Mouse (Mus musculus) midbrain, embryonic 16.5 days (tissue): ENCODE data around the gene Hoxb9. TPM values are rescaled to one million over a fixed set of nuclear protein-coding genes. Genes with fewer than 3 reads are reported as not detected.

Experiments
- ATAC-seq: fragments of 200-750 bp; cut with Nextera tagmentation; 2 replicates; pipeline ENCODE4 v1.8.0; 2017; ENCODE audit warnings: moderate TSS enrichment
- H3K27ac ChIP-seq: fragments of 300-500 bp; sonication (generic); 2 replicates; pipeline ENCODE4 v1.5.1; 2014; ENCODE audit warnings: mild to moderate bottlenecking, low read length, mixed read lengths
- H3K27me3 ChIP-seq: fragments of 300-500 bp; sonication (generic); 2 replicates; pipeline ENCODE4 v1.6.1; 2014; ENCODE audit warnings: low read depth, low read length, mixed read lengths; ENCODE audit not compliant: control insufficient read depth, insufficient read depth
- H3K36me3 ChIP-seq: fragments of 300-500 bp; sonication (generic); 2 replicates; pipeline ENCODE4 v1.6.1; 2014; ENCODE audit warnings: mild to moderate bottlenecking, low read length, moderate library complexity, mixed read lengths; ENCODE audit not compliant: control insufficient read depth, insufficient read depth
- H3K4me1 ChIP-seq: fragments of 300-500 bp; sonication (generic); 2 replicates; pipeline ENCODE4 v1.6.1; 2014; ENCODE audit warnings: mild to moderate bottlenecking, low read length, mixed read lengths; ENCODE audit not compliant: control insufficient read depth, insufficient read depth
- H3K4me2 ChIP-seq: fragments of 300-500 bp; sonication (generic); 2 replicates; pipeline ENCODE4 v1.6.1; 2014; ENCODE audit warnings: mild to moderate bottlenecking, low read length, mixed read lengths
- H3K4me3 ChIP-seq: fragments of 300-500 bp; sonication (generic); 2 replicates; pipeline ENCODE4 v1.5.1; 2014; ENCODE audit warnings: low read depth, mild to moderate bottlenecking, low read length, moderate library complexity, mixed read lengths
- H3K9ac ChIP-seq: fragments of 300-500 bp; sonication (generic); 2 replicates; pipeline ENCODE4 v1.6.1; 2014; ENCODE audit warnings: low read depth, low read length, mixed read lengths
- H3K9me3 ChIP-seq: fragments of 300-500 bp; sonication (generic); replicated peaks from 2 replicates; pipeline ENCODE4 v1.6.1; 2014; ENCODE audit warnings: mild to moderate bottlenecking, low read length, mixed read lengths; ENCODE audit not compliant: control insufficient read depth, poor library complexity, severe bottlenecking
- WGBS: fragments of 180-500 bp; shearing (Covaris S2); extraction: QIAGEN DNeasy Blood & Tissue Kit; methylation state at CpG from one replicate; pipeline ENCODE4 v1.1.7; 2014; 5-methylcytosine and 5-hydroxymethylcytosine counted together
- polyA plus RNA-seq: library from polyadenylated mRNA; unstranded; fragments of >200 nt; fragmentation: Nextera tagmentation; extraction: Ambion mirVana; gene quantifications from 2 replicates; pipeline ENCODE4 v1.2.1, GENCODE M21; 2015

The Hoxb9 gene
- polyA plus RNA-seq, 1 experiment from 2014 or later = not detected

DNA sequence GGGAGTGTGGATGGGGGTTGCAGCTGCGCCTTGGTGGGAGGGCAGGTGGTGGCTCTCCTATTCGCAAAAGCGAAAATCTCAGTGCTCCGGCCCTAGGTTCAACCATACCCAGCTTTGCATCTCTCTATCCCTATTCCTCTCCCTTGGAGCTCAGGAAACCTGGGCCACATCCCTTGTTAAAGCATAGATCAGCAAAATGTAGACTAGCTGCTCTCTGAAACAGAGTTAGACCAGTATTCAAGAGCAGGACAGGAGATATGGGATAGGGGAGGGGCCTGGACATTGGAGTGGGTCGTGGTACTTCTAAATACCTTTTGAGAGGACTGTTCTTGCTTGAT lies 44.1 kb downstream of the Hoxb9 start:
- Histone ChIP-seq H3K4me3 (no peak overlapping the region), H3K9ac (no peak overlapping the region), H3K27me3 (peaks cover 92% of the 10 kb centered on the region), H3K4me1 (no peaks in the 10 kb centered on the region), H3K27ac (no peak overlapping the region), H3K9me3 (no peaks in the 10 kb centered on the region), H3K36me3 (no peaks in the 10 kb centered on the region), H3K4me2 (no peak overlapping the region)
- WGBS = 0% methylated on average over 5 of the region's 5 CpGs
- ATAC-seq = no peak

DNA sequence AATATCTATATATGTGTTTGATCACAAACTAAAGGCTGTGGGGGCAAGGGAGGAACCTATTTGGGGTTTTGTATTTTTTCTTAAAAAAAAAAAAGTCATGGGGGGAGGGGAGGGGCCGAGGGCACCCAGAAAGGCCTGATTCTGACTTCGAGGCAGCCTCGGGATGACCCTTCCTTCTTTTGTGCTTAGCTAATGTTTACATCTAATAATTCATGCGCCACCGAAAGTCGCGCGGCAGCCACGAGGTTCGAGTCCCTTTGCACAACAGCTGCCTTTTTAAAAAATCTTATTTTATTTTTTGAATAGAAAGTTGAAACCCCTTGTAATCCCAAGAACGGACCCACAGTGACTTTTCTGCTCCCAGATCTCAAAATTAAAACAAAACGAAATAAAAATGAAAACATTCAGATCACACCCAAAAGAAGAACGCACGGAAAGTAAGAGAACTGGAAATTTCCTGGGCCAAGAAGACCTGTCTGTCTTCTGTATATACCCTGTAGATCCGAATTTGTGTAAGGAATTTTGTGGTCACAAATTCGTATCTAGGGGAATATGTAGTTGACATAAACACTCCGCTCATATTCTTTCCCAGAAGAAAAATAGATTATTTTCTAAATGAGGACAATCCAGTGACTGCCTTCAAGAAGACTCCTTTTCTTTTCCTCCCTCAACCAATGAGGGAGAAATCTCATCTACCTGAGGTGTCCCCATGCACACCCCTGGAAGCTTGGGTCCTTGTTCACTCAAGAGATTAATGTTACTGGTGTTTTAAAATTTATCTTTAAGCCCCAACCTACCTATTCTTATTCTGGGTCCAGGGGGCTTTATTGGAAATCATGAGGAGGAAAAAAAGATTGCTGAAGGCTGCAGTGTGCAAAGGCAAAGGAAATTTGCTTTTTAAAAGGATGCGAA lies 45.7 kb downstream of the Hoxb9 start:
- 5% methylated on average over 18 of the region's 18 CpGs for WGBS
- no peak for ATAC-seq
- Histone ChIP-seq H3K4me1 (no peaks in the 10 kb centered on the region), H3K4me2 (no peak overlapping the region), H3K27ac (no peak overlapping the region), H3K4me3 (no peak overlapping the region), H3K27me3 (peaks cover 91% of the 10 kb centered on the region), H3K9ac (no peak overlapping the region), H3K36me3 (no peaks in the 10 kb centered on the region), H3K9me3 (no peaks in the 10 kb centered on the region)

DNA sequence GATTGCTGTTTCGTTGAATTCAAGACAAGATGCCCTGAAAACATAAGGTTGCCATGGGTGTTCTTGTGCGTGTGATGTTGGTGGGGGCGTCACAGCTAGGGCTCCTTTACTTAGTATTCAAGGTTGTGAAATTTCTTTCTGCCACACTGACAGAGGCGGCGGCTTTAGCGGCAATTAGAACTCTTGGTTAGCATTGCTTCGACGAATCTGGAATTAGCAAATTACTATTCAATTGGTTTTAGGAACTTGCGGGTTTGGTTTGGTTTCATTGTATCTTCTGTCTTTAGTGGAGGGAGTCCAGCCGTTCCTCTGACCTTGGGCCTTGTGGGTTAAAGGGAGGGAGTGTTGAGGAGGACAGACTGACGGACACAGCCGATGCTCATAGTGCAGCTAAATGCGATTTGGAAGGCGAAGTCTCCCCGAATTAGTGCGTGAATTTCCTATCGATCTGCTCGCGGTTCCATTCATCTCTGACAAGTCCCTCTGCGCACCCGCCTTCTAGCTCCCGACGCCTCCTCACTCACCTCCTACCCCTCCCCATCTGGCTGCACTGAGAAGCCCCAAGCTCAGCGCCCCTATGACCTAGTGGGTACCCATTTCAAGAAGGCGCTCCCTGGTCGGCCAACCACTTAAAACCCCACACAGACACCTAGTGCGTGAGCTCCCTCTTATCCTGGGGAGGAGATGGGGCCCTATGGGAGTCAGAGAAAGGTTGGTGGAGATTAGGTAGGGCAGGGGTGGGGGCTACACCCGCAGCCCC lies 46.5 kb downstream of the Hoxb9 start, which contains the start of gene Hoxb4:
TSS of gene Hoxb4 (plus strand) at position 660 of the 760 bp plus-strand sequence.
- Histone ChIP-seq H3K9ac (no peak within 1 kb of the TSS), H3K4me1 (no peaks in the 10 kb centered on the region), H3K4me3 (no peak within 1 kb of the TSS), H3K36me3 (no peaks in the 10 kb centered on the region), H3K27me3 (peaks cover 91% of the 10 kb centered on the region), H3K9me3 (no peaks in the 10 kb centered on the region), H3K4me2 (peak within 1 kb of the TSS; percentile 12; the same call in 1 of the 2 replicates), H3K27ac (no peak within 1 kb of the TSS)
- ATAC-seq = no peak
- under 1% methylated on average over 28 of the region's 28 CpGs for WGBS

DNA sequence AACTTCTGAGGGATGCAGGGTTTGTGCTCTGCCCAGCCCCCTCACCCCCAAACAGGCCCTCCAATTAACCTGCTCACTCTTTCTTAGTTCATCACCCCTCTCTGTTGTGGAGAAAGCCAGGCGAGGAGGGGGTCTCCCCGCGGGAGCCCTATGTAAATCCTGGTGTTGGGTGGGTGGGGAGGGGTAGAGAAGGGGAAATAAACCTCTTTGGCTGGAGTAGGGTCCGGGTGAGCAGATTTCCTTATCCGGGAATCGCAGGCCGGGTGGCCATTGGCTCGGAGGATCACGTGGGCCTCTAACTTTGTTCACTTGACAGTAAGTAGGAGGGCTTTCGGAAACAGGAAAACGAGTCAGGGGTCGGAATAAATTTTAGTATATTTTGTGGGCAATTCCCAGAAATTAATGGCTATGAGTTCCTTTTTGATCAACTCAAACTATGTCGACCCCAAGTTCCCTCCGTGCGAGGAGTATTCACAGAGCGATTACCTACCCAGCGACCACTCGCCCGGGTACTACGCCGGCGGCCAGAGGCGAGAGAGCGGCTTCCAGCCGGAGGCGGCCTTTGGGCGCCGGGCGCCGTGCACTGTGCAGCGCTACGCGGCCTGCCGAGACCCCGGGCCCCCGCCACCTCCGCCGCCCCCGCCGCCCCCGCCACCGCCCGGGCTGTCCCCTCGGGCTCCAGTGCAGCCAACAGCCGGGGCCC lies 47.3 kb downstream of the Hoxb9 start:
- no peaks in the 10 kb centered on the region for H3K36me3 ChIP-seq
- no peaks in the 10 kb centered on the region for H3K9me3 ChIP-seq
- no peak overlapping the region for H3K27ac ChIP-seq
- peak overlapping the region; percentile 12; the same call in 1 of the 2 replicates for H3K4me2 ChIP-seq
- H3K4me1 ChIP-seq = no peaks in the 10 kb centered on the region
- no peak for ATAC-seq
- no peak overlapping the region for H3K4me3 ChIP-seq
- WGBS = 0% methylated on average over 40 of the region's 45 CpGs
- no peak overlapping the region for H3K9ac ChIP-seq
- peaks cover 90% of the 10 kb centered on the region for H3K27me3 ChIP-seq

DNA sequence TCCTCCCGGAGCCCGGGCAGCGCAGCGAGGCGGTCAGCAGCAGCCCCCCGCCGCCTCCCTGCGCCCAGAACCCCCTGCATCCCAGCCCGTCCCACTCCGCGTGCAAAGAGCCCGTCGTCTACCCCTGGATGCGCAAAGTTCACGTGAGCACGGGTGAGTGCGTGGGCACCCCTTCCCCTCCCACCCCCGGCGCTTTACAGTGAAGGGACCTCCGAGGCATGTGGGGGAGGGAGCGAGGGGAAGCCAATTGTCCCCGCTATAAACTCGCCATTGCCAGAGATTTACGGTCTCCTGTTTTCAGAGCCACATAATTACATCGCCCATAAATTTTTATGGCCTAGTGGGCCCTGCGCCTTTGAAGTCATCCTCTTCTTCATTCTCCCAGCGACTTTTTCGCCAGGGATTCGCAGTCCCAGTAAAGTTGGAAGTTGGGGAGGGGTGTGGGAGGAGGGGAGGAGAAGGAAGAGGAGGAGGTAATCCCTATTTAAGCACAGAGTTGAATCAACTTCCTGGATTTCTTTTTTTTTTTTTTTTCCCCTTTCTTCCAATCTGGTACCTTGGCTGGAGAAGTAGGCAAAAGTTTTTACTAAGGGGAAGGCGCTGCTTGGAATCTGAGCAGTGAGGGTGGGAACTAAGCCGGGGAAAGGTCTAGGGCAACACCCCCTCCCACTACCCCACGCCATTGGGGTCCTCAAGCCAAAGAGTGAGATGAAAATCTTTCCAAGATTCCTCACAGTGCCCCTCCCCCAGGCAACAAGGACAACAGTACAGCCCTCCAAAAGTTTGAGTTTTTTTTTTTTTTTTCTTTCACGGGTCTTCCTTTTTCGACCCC lies 48.0 kb downstream of the Hoxb9 start:
- no peaks in the 10 kb centered on the region for H3K36me3 ChIP-seq
- H3K4me1 ChIP-seq = no peaks in the 10 kb centered on the region
- H3K4me2 ChIP-seq = peak overlapping the region; percentile 12; the same call in 1 of the 2 replicates
- no peak overlapping the region for H3K4me3 ChIP-seq
- peaks cover 90% of the 10 kb centered on the region for H3K27me3 ChIP-seq
- H3K27ac ChIP-seq = no peak overlapping the region
- no peak for ATAC-seq
- WGBS = 2% methylated on average over 26 of the region's 34 CpGs
- no peaks in the 10 kb centered on the region for H3K9me3 ChIP-seq
- no peak overlapping the region for H3K9ac ChIP-seq

DNA sequence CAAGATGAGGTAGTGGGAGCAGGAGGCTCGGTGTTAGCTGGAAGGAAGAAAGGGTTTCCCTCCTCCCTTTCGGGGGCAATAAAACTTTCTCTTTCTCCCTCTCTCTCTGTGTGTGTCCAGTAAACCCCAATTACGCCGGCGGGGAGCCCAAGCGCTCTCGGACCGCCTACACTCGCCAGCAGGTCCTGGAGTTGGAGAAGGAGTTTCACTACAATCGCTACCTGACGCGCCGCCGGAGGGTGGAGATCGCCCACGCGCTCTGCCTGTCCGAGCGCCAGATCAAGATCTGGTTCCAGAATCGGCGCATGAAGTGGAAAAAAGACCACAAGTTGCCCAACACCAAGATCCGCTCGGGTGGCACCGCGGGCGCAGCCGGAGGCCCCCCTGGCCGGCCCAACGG lies 48.7 kb downstream of the Hoxb9 start:
- WGBS = under 1% methylated on average over 29 of the region's 29 CpGs
- no peaks in the 10 kb centered on the region for H3K36me3 ChIP-seq
- no peaks in the 10 kb centered on the region for H3K9me3 ChIP-seq
- H3K4me2 ChIP-seq = no peak overlapping the region
- no peak overlapping the region for H3K9ac ChIP-seq
- ATAC-seq = no peak
- H3K27ac ChIP-seq = no peak overlapping the region
- H3K4me3 ChIP-seq = no peak overlapping the region
- no peaks in the 10 kb centered on the region for H3K4me1 ChIP-seq
- peaks cover 93% of the 10 kb centered on the region for H3K27me3 ChIP-seq

DNA sequence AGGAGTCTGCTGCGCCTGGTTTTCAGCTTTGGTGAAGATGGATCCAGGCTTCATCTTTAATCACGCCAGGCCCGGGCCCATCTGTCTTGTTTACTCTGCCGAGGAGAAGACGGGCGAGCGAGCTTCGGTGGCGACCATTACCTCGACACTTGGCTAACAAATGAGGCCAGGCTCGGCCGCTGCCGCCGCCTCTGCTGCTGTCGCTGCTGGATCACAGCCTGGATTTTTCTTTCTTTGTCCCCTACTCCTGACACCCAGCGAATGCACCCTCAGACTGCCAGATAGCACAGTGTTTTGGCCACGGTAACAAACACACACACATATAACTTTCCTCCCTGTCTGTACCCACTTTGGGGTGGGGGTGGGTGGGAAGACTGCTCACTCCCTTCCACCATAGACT lies 49.4 kb downstream of the Hoxb9 start:
- Histone ChIP-seq H3K27ac (no peak overlapping the region), H3K27me3 (peaks cover 92% of the 10 kb centered on the region), H3K4me1 (no peaks in the 10 kb centered on the region), H3K9me3 (no peaks in the 10 kb centered on the region), H3K4me3 (no peak overlapping the region), H3K4me2 (no peak overlapping the region), H3K9ac (no peak overlapping the region), H3K36me3 (no peaks in the 10 kb centered on the region)
- under 1% methylated on average over 17 of the region's 17 CpGs for WGBS
- no peak for ATAC-seq

DNA sequence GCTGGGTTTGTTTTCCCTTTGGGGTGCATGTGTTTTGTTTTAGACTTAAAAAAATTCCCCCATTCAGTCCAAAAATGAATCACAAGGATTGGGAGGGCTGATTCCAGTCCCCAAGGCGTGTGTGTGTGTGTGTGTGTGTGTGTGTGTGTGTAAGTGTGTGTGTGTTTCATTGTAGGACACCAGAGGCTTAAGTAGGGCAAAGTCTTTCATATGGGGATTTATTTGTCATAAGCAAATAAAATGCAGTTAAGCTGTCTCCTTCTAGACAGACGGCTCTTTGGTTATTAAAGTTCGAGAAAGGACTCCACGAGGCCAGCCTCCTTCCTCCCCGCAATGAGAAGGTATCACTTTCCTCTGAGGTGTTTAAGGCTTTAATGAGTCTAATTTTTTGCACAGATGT lies 50.6 kb downstream of the Hoxb9 start:
- no peaks in the 10 kb centered on the region for H3K9me3 ChIP-seq
- 4% methylated on average over 5 of the region's 5 CpGs for WGBS
- no peak overlapping the region for H3K9ac ChIP-seq
- no peak overlapping the region for H3K4me2 ChIP-seq
- no peak overlapping the region for H3K27ac ChIP-seq
- H3K27me3 ChIP-seq = peaks cover 91% of the 10 kb centered on the region
- no peaks in the 10 kb centered on the region for H3K4me1 ChIP-seq
- no peaks in the 10 kb centered on the region for H3K36me3 ChIP-seq
- no peak for ATAC-seq
- H3K4me3 ChIP-seq = no peak overlapping the region
